Mouse (Mus musculus) cerebellum, adult 2 months (tissue): ENCODE measurements around the gene Srms. TPM values are rescaled to one million over a fixed set of nuclear protein-coding genes. Genes with fewer than 3 reads are reported as not detected.

Experiments used
- DNase-seq, 2 experiments: peaks; one replicate each; pipeline ENCODE4 v3.0.0; 2021
- H3K27ac ChIP-seq: fragments of 200-500 bp; 2 replicates; pipeline ENCODE4 v1.5.1; 2012; ENCODE audit warnings: low read length, control low read depth, inconsistent platforms; ENCODE audit not compliant: insufficient read depth
- H3K27me3 ChIP-seq: fragments of 200-500 bp; 2 replicates; pipeline ENCODE4 v1.6.1; 2012; ENCODE audit warnings: inconsistent platforms, mild to moderate bottlenecking, low read length, moderate library complexity; ENCODE audit not compliant: control insufficient read depth, insufficient read depth
- H3K4me1 ChIP-seq: fragments of 200-500 bp; 2 replicates; pipeline ENCODE4 v1.6.1; 2011; ENCODE audit warnings: low read length; ENCODE audit not compliant: control insufficient read depth, insufficient read depth
- H3K4me3 ChIP-seq: fragments of 200-500 bp; replicated peaks from 2 replicates; pipeline ENCODE3; 2011; ENCODE audit warnings: mild to moderate bottlenecking, low read depth, low read length, control low read depth; ENCODE audit not compliant: insufficient read depth
- CTCF ChIP-seq: fragments of 200-500 bp; IDR thresholded peaks from 2 replicates; pipeline ENCODE4 v1.5.1; 2011; ENCODE audit warnings: low read depth, mild to moderate bottlenecking, control low read depth, low read length, moderate library complexity, borderline replicate concordance; ENCODE audit not compliant: insufficient read depth
- POLR2A ChIP-seq: fragments of 200-500 bp; IDR thresholded peaks from 2 replicates; pipeline ENCODE4 v1.6.1; 2011; ENCODE audit warnings: low read length, control low read depth, borderline replicate concordance; ENCODE audit not compliant: insufficient read depth
- WGBS: fragments of 180-500 bp; shearing (Covaris S2); methylation state at CpG from one replicate; pipeline ENCODE4 v1.1.7; 2018; 5-methylcytosine and 5-hydroxymethylcytosine counted together
- polyA plus RNA-seq: library from polyadenylated mRNA; depleted of rRNA; stranded (reverse); fragments of >200 nt; gene quantifications from 2 replicates; pipeline ENCODE4 v1.2.3, GENCODE M21; 2012

The Srms gene
- polyA plus RNA-seq, 1 experiment, result 0.46 TPM

- 96% methylated on average over 6 of the region's 6 CpGs for WGBS
- DNase-seq, result no peak
- Histone ChIP-seq H3K4me1 (peaks cover 6% of the 10 kb centered on the region; the same call in 1 of the 2 replicates), H3K4me3 (no peak overlapping the region), H3K27me3 (no peaks in the 10 kb centered on the region), H3K27ac (no peak overlapping the region)
- no peak for TF ChIP-seq CTCF
- TF ChIP-seq POLR2A, result no peak
These were observed 3.1 kb upstream of the Srms start for GRCm38 (mm10) chr2:181216037-181216436.

GRCm38 (mm10) chr2:181212389-181213020, 480 bp downstream of the Srms start:
- DNase-seq, result no peak
- TF ChIP-seq POLR2A (no peak), CTCF (no peak)

GRCm38 (mm10) chr2:181206118-181206517, 6.9 kb downstream of the Srms start:
- Histone ChIP-seq H3K4me1 (no peaks in the 10 kb centered on the region), H3K27me3 (no peaks in the 10 kb centered on the region), H3K4me3 (no peak overlapping the region), H3K27ac (no peak overlapping the region)
- 70% methylated on average over 9 of the region's 9 CpGs for WGBS
- TF ChIP-seq POLR2A, result no peak
- TF ChIP-seq CTCF, result no peak
- no peak for DNase-seq

More at GRCm38 (mm10) chr2:181212389-181213020, 480 bp downstream of the Srms start:
- Histone ChIP-seq H3K4me3 (peak overlapping the region; percentile 15), H3K4me1 (no peaks in the 10 kb centered on the region), H3K27me3 (no peaks in the 10 kb centered on the region), H3K27ac (no peak overlapping the region)
- 4% methylated on average over 34 of the region's 34 CpGs for WGBS

- H3K27ac ChIP-seq, result no peak overlapping the region
- H3K4me1 ChIP-seq, result no peaks in the 10 kb centered on the region
- WGBS, result 90% methylated on average over 5 of the region's 5 CpGs
- DNase-seq, result no peak
- TF ChIP-seq CTCF (no peak), POLR2A (no peak)
- H3K27me3 ChIP-seq, result no peaks in the 10 kb centered on the region
- no peak overlapping the region for H3K4me3 ChIP-seq
These were observed 7.3 kb downstream of the Srms start for GRCm38 (mm10) chr2:181205678-181206077.

GRCm38 (mm10) chr2:181202886-181203285, 10.1 kb downstream of the Srms start:
- Histone ChIP-seq H3K27ac (no peak overlapping the region), H3K4me1 (no peaks in the 10 kb centered on the region), H3K27me3 (no peaks in the 10 kb centered on the region), H3K4me3 (no peak overlapping the region)
- WGBS, result 79% methylated on average over 6 of the region's 6 CpGs
- TF ChIP-seq CTCF (no peak), POLR2A (no peak)
- DNase-seq, result no peak

GRCm38 (mm10) chr2:181202422-181202821, 10.6 kb downstream of the Srms start, which contains the start of gene Ptk6:
Ptk6 (minus strand) TSS chr2:181202789.
- no peaks in the 10 kb centered on the region for H3K27me3 ChIP-seq
- H3K27ac ChIP-seq, result no peak within 1 kb of the TSS
- H3K4me3 ChIP-seq, result no peak within 1 kb of the TSS
- H3K4me1 ChIP-seq, result no peaks in the 10 kb centered on the region
- WGBS, result 85% methylated on average over 3 of the region's 3 CpGs
- TF ChIP-seq POLR2A, result no peak
- TF ChIP-seq CTCF, result no peak
- DNase-seq, result no peak

GRCm38 (mm10) chr2:181201606-181202005, 11.4 kb downstream of the Srms start:
- WGBS, result 74% methylated on average over 3 of the region's 3 CpGs

GRCm38 (mm10) chr2:181196628-181197300, 16.2 kb downstream of the Srms start:
- WGBS, result 85% methylated on average over 4 of the region's 4 CpGs
- TF ChIP-seq CTCF, result no peak
- TF ChIP-seq POLR2A, result no peak
- H3K27ac ChIP-seq, result no peak overlapping the region
- no peak for DNase-seq
- no peaks in the 10 kb centered on the region for H3K27me3 ChIP-seq
- H3K4me1 ChIP-seq, result no peaks in the 10 kb centered on the region
- H3K4me3 ChIP-seq, result no peak overlapping the region

More at GRCm38 (mm10) chr2:181201606-181202005, 11.4 kb downstream of the Srms start:
- Histone ChIP-seq H3K27me3 (no peaks in the 10 kb centered on the region), H3K4me1 (no peaks in the 10 kb centered on the region), H3K4me3 (no peak overlapping the region), H3K27ac (no peak overlapping the region)
- TF ChIP-seq CTCF (no peak), POLR2A (no peak)
- DNase-seq, result no peak
